Mouse (Mus musculus) frontal cortex, adult 2 months (tissue): Measurements from ENCODE around the gene Bap1. TPM values are rescaled to one million over a fixed set of nuclear protein-coding genes. Genes with fewer than 3 reads are reported as not detected.
A peak's percentile ranks its signal among the peaks of the same experiment; 100 is the strongest.

Source experiments
- DNase-seq, 2 experiments: peaks; one replicate each; pipeline ENCODE4 v3.0.0; 2022; ENCODE audit warnings: low spot score in 1 of 2; ENCODE audit errors: extremely low spot score in 1 of 2
- polyA plus RNA-seq: library from polyadenylated mRNA; depleted of rRNA; stranded (reverse); fragments of >200 nt; gene quantifications from 2 replicates; pipeline ENCODE4 v1.2.3, GENCODE M21; 2012; rRNA removed

Bap1 gene
- polyA plus RNA-seq: 131 and 145 TPM in 2 replicates

DNA sequence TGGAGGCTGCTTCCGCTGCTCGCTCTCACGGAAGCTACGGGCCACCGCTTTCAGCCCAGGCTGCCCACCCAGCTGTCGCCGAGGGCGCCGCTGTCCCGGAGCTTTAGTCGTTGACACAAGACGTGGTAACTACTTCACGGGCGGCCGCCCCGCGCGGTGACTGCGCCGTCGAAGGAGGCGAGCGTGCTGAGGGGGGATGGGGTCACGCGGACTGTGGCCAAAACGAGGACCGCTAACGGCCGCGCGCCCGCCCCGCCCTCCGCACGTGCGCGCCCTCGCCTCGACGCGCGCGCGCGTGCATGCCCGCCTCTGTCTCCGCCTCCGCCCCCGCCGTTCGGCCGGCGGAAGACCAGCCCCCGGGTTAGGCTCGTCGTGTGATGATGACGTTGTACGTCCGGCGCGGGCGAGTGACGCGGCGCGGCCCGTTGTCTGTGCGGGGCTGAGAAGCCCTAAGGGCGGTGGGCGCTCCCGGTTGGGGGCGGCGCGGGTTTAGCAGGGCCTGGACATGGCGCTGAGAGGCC is at the start of gene Bap1, which contains the start of gene Phf7:
Gene Bap1, plus strand, starts transcription at position 367 of the 521 bp plus-strand sequence.
Gene Phf7, minus strand, starts transcription at position 234 of the 521 bp plus-strand sequence.
- DNase-seq: peak; percentile 83 to 97

- no peak for DNase-seq
Measured at GRCm38 (mm10) chr14:31204844-31205243, 46.4 kb upstream of the Bap1 start.

GRCm38 (mm10) chr14:31205244-31205561 is 46.0 kb upstream of the Bap1 start:
- no peak for DNase-seq

DNA sequence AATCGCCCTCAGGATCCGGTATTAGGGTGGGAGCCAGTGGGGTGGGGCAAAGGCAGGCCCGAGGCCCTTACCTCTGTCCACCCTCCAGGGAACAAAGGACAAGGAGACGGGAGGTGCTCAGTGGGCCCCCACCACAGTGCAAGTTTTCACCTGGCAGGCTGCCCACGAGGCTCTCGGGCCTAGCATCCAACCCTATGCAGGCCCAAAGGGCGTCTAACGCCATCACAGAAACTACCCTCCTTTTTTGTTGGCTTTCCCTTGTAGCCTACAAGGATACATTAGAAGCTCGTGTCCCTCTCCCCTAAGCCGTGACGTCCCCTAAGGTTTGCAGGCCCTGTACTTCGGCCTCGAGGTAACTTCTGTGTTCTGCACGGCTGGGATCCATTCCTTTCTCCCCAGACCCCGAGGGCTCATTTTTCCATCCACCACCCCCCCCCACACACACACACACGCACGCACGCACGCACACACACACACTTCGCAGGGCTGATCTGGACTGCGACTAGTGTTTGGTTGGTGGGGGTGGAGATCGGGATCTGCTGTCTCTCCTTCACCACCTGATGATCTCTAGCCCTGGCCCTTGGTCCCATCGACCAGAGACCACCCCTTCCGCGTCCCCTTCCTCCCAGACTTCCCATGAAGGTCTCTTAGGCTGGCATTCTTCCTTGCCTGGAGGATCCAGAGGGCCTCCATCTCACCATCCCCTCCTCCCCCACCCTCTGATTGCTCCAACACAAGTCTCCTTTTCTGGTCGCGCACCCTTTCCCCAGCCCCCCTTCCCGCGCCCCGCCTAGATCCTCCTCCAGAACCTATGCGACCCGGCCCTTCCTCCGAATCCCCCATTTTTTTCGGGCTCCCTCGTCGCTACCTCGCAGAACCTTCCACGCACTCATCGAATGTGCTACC is 45.4 kb upstream of the Bap1 start:
- peak in 1 of 2 experiments; percentile 36 for DNase-seq

- DNase-seq: peak; percentile 87 to 95
Measured at GRCm38 (mm10) chr14:31206472-31206981, 44.7 kb upstream of the Bap1 start.

DNA sequence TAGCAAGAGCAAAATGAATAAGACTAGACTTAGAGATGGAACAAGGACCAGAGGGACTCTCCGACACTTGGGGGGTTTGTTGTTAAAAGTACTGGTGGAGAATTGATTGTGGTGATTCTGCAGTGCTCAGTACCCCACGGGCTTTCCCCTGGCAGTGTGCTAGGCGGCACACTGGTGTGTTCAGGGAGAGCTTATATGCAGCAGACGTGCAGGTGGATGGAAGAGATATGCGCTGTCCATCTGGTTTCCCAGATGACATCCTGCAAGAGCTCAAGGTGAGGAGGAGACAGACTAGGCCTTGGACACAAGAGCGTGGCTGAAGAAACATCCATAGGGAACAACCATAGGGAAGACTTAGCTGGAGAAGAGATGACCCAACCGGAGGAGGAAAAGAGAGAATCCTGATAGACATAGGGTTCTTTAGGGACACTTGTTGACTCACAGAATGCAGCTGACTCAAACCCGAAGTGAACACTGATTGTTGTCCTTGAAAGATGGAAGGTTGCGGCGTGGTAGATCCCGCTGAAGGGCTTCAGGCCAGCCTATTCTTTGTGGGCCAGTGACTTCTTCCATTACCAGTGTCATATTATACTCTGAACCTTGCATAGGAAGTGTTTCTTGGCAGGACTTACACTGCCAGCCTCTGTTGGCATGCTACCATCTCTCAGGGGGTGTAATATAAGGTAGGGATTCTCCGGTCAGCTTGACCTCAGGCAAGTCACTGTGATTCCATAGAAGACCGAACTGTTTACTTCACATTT is 44.0 kb upstream of the Bap1 start:
- no peak for DNase-seq

DNA sequence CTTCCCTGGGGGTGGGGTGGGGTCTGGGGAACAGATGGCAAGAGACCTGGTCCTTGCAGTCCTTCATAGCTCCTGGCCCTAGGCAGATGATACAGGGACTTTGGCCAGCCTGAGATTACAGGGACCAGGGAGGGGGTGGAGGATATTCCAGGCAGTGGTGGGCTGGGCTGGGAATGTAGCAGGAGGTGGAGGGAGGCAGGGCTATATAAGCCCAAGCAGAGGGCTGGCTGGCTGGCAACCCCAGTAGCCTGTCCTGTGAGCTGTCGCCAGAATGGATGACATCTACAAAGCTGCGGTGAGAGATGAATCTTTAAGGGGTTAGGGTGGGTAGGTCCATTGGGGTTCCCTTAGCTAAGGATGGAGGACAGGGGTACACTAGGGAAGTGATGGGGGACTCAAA is 43.2 kb upstream of the Bap1 start, which contains the start of gene Tnnc1:
Gene Tnnc1, plus strand, starts transcription at position 229 of the 400 bp plus-strand sequence.
- DNase-seq: no peak

GRCm38 (mm10) chr14:31209133-31209557 is 42.1 kb upstream of the Bap1 start:
- no peak for DNase-seq

- no peak for DNase-seq
Measured at GRCm38 (mm10) chr14:31211854-31212253, 39.4 kb upstream of the Bap1 start.

DNA sequence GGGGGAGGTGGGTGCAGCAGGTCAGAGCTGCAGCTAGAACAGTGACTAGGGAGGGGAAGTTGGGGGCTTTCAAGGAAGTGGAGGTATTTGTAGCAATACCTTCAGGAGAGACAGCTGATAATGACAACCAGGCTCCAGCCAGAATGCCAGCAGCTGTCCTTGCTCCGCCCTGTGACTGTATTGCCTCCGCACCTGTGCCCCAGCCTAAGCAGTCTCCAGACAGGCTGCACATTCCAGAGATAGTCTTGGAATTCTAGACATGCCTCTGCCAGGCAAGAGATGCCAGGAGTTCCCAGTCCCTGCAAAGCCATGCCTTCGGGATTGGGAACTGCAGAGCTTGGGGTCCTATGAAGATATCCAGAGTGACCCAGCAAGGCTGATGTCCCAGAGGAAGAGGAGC is 38.8 kb upstream of the Bap1 start:
- DNase-seq: no peak

DNA sequence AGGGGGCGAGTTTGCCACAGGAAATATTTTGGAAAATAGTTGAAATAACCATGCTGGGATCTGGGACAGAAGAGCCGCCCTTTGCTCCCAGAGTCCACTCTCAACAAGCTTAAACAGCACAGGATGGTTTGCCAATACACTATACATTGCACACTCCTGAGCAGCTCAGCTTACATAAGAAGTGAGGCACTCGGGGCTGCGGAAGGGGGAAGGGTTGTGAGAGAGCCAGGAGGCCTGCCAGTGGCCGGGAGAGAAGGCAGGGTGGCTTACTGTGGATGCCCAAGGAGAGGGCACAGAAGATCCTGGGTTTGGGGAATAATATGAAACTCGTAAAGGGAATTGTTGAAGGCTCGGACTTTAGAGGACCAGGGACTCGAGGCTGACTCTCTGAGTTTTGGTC is 37.4 kb upstream of the Bap1 start:
- no peak for DNase-seq

GRCm38 (mm10) chr14:31214684-31215083 is 36.6 kb upstream of the Bap1 start:
- no peak for DNase-seq

GRCm38 (mm10) chr14:31215157-31216002 is 35.9 kb upstream of the Bap1 start:
- DNase-seq: peak in 1 of 2 experiments; percentile 81

DNA sequence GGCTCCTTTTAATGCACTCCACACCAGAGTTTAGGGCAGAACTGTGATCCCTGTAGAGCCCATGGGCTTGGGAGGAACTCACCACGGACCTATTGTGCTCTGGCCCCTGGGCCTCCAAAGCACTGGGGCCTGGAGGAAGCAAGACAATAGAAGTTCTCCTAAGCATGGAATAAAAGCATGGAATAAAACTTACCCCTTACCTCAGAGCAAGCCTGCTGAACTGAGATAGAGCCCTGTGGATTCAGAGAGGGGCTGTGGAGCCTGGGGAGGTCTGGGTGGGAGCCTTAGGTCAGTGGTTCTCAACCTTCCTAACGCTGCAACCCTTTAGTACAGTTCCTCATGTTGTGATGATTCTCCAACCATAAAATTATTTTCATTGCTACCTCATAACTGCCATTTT is 34.4 kb upstream of the Bap1 start, which contains the start of gene Nisch:
Gene Nisch, minus strand, starts transcription at position 101 of the 400 bp plus-strand sequence.
- DNase-seq: no peak

DNA sequence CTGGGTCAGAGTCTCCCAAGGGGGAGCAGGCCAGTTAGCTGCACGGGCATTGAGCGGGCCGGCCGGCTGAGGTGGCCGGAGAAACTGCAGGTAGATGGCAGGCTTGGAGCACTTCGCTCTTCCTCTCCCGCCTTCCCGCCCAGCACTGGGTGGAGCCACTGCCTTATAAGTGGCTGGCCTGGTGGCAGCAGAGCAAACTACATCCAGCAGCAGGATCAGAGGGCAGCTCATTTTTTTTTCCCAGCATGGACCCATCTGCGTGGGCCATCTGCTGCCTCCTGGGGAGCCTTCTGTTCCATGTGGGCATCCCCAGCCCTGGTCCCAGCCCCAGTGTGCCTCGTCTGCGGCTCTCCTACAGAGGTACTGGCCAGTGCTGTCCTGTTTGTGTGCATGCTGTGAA is 33.6 kb upstream of the Bap1 start, which contains the start of gene Sema3g:
Gene Sema3g, plus strand, starts transcription at position 195 of the 400 bp plus-strand sequence.
- DNase-seq: no peak

DNA sequence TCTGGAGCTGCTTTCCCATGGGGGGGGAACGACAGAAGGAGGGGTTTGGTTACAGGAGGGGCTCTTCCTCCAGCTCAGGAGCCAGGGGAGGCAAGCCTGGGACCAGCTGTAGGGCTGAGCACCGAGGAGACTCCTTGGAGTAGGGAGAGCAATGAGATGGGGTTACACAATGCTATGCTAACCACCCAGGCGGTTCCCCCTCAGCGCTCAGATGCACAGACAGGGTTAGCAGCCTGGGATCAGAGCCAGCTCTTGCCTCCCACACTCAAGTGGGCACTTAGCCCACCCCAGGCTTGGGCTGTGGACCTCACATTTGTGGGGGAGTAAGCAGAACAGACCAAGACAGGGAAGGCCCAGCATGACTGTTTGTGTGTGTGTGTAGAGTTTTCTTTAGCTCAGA is 24.3 kb upstream of the Bap1 start:
- DNase-seq: peak in 1 of 2 experiments; percentile 66

DNA sequence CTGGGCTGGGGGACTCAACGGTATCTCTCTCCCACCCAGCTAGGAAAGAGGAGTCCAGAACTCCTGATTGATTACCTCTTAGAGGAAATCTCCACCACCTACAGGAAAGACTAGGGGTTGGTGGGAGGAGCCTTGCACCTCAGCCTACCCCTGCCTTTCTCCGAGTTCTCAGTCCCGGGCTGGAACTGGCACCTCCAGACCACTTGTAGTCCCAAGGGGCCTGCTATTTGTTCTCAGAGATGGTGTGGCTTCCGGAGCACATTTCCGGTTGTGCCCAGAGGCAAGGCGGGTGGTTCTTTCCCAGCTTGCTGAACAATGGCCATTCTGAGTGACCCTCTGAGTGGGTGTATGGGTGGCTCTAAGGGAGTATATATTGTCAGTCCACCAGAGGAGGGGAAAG is 23.0 kb upstream of the Bap1 start:
- DNase-seq: no peak

DNA sequence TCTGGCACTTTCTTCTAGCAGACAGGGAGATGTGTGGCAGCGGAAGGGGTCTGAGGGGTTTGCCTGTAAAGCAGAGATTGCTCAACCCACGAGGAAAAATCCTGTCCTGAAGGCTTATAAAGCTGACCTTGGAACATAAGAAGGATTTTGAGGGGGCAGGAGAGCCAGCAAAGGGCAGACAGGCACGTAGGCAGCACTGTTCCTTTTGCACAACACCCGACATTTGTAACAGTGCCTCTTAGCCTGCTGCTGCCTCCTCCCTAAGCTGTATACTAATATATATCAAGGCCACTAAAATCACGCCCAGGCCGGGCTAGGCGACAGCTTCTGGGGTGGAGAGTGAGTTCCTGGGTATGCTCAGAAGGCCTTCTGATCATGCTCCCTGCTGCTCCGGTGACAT is 20.8 kb upstream of the Bap1 start:
- no peak for DNase-seq

DNA sequence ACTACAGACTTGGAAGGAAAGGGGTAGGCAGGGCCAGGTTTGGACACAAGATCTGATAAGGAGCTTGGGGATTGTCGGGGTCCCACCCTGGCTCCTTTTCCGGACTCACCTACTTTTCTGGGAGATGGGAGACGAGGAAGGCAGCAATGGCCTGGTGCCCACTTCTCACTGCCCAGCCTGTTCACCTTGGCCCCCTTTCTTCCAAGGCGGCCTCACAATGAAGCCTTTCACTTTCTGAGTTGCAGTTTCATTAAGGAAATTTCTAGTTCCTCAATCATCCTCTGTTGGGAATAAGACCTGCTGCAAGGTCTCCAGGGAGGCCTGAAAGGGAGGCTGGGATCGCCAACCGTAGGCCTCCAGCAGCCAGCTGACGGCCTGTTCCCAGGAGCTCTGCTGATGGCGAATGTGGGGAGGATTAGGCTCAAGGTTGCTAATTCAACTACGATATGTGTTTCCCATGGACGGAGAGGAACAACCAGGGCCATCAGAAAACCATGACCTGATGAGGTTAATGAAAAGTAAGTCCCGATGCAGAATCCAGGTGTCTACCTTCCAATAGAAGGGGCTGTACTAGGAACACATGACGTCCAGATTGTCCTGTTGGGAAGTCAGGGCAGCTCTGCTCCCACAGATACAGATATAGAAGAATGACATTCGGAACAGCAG is 18.7 kb upstream of the Bap1 start:
- DNase-seq: no peak
